Mouse (Mus musculus) limb, embryonic 13.5 days (tissue): ENCODE measurements around the gene Ddb1. TPM values are rescaled to one million over a fixed set of nuclear protein-coding genes. Genes with fewer than 3 reads are reported as not detected.

Experiments
- ATAC-seq: fragments of 200-750 bp; cut with Nextera tagmentation; 2 replicates; pipeline ENCODE4 v1.8.0; 2017; ENCODE audit warnings: low read depth, moderate number of reproducible peaks, moderate TSS enrichment; ENCODE audit not compliant: low FRiP score
- H3K27ac ChIP-seq: fragments of 300-500 bp; sonication (generic); 2 replicates; pipeline ENCODE4 v1.5.1; 2015; ENCODE audit warnings: inconsistent platforms, mild to moderate bottlenecking, moderate library complexity
- H3K27me3 ChIP-seq: fragments of 300-500 bp; sonication (generic); 2 replicates; pipeline ENCODE4 v1.6.1; 2015; ENCODE audit warnings: mild to moderate bottlenecking, inconsistent platforms
- H3K36me3 ChIP-seq: fragments of 300-500 bp; sonication (generic); 2 replicates; pipeline ENCODE4 v1.6.1; 2015; ENCODE audit warnings: inconsistent platforms, mild to moderate bottlenecking, moderate library complexity
- H3K4me1 ChIP-seq: fragments of 300-500 bp; sonication (generic); 2 replicates; pipeline ENCODE4 v1.6.1; 2015; ENCODE audit warnings: inconsistent platforms
- H3K4me2 ChIP-seq: fragments of 300-500 bp; sonication (generic); replicated peaks from 2 replicates; pipeline ENCODE4 v1.6.1; 2015; ENCODE audit warnings: inconsistent platforms, mild to moderate bottlenecking, moderate library complexity
- H3K4me3 ChIP-seq: fragments of 300-500 bp; sonication (generic); 2 replicates; pipeline ENCODE4 v1.5.1; 2015; ENCODE audit warnings: moderate library complexity, mild to moderate bottlenecking, inconsistent platforms
- H3K9ac ChIP-seq: fragments of 300-500 bp; sonication (generic); 2 replicates; pipeline ENCODE4 v1.6.1; 2015; ENCODE audit warnings: mild to moderate bottlenecking, inconsistent platforms
- H3K9me3 ChIP-seq: fragments of 300-500 bp; sonication (generic); 2 replicates; pipeline ENCODE4 v1.6.1; 2016; ENCODE audit warnings: inconsistent platforms
- WGBS: fragments of 180-500 bp; shearing (Covaris S2); methylation state at CpG from one replicate; pipeline ENCODE4 v1.1.7; 2015; 5-methylcytosine and 5-hydroxymethylcytosine counted together
- polyA plus RNA-seq: library from polyadenylated mRNA; unstranded; fragments of >200 nt; fragmentation: Nextera tagmentation; extraction: Ambion mirVana; gene quantifications from 2 replicates; pipeline ENCODE4 v1.2.1, GENCODE M21; 2015

Gene Ddb1
- polyA plus RNA-seq, 1 experiment from 2014 or later, result 416 TPM

DNA sequence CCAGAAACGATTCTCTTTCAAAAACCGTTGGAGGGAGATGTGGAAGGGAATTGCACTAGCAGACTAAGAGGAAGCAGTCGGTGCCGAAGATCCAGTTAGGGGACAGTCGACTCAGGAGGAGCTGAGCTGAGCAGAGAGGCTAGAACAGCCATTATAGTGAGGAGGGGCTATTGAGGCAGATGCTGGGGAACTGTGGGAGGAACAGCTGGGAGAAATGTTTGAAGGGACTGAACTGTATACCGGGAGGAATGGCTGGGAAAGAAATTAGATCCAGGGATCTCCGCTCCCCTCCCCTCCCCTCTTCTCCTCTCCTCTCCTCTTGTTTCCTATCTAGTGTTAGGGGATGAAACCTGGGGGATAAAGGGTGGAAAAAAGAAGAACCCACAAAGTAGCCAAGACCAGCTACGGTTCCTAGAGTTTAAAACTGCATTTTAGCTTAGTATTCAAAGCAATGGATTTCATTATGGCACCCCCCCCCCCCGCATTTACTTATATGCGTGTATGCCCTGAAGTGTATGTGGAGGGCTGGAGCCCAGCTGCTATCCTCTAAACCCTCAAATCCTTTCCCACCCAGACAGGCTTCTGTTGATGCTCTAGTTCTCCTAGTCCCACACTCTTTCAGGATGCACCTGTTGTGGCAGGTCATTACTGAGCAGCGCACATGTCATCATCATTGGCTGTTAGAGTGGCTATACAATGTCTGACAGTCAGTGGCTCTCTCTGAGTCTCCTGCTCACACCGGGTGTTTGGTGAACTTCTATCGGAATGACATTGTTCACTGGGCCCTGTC lies 35.7 kb downstream of the Ddb1 start:
- Histone ChIP-seq H3K36me3 (no peaks in the 10 kb centered on the region), H3K27me3 (no peaks in the 10 kb centered on the region), H3K4me3 (peak overlapping the region; percentile 15; the same call in 1 of the 2 replicates), H3K9ac (0 out of 2 replicates have a peak overlapping the region, but pooled peaks have one; percentile 8), H3K4me1 (peaks cover 19% of the 10 kb centered on the region), H3K4me2 (peak overlapping the region; percentile 44), H3K27ac (peak overlapping the region; percentile 67), H3K9me3 (no peaks in the 10 kb centered on the region)
- peak; percentile 79 for ATAC-seq
- WGBS, result 39% methylated on average over 13 of the region's 13 CpGs

DNA sequence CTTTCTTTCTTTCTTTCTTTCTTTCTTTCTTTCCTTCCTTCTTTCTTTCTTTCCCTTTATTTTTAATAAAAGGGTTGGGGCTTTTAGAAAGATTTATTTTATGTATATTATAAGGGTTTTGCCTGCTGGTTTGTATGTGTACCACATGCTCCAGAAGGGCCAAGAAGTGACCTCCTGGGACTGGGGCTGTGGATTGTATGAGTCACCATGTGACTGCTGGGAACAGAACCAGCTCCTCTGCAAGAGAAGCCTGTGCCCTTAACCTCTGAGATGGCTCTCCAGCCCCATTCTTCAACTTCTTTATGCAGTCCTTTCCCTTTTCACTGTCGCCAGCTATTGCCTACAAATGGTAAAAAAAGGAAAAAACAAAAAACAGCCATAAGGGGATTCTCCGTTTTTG lies 40.5 kb downstream of the Ddb1 start:
- no peak overlapping the region for H3K27ac ChIP-seq
- no peak for ATAC-seq
- H3K4me3 ChIP-seq, result no peak overlapping the region
- peaks cover 6% of the 10 kb centered on the region; the same call in 1 of the 2 replicates for H3K4me1 ChIP-seq
- H3K4me2 ChIP-seq, result no peak overlapping the region
- H3K9me3 ChIP-seq, result no peaks in the 10 kb centered on the region
- H3K9ac ChIP-seq, result no peak overlapping the region
- no peaks in the 10 kb centered on the region for H3K36me3 ChIP-seq
- H3K27me3 ChIP-seq, result no peaks in the 10 kb centered on the region
- WGBS, result 85% methylated on average over 2 of the region's 2 CpGs

DNA sequence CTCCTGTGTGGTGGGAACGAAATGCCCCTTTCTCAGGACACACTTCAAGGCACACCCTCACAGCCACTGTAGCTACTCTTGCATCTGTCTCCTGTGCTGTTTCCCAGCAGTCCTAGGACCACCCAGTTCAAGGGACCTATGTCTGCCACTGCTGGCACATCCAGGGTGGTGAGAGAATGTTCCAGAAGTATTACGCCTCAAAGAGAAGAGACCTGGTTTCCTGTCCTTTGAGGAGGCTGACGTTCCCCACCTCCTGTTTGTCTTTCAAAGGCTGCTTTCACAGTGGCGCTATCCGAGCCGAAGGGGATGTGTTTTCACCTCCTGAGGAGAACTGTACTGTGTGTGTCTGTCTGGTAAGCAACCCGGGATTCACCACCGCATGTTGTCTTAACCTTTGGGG lies 43.0 kb downstream of the Ddb1 start:
- Histone ChIP-seq H3K9me3 (no peaks in the 10 kb centered on the region), H3K4me3 (no peak overlapping the region), H3K36me3 (no peaks in the 10 kb centered on the region), H3K27ac (no peak overlapping the region), H3K4me2 (no peak overlapping the region), H3K27me3 (no peaks in the 10 kb centered on the region), H3K9ac (no peak overlapping the region), H3K4me1 (no peaks in the 10 kb centered on the region)
- 82% methylated on average over 8 of the region's 8 CpGs for WGBS
- no peak for ATAC-seq

DNA sequence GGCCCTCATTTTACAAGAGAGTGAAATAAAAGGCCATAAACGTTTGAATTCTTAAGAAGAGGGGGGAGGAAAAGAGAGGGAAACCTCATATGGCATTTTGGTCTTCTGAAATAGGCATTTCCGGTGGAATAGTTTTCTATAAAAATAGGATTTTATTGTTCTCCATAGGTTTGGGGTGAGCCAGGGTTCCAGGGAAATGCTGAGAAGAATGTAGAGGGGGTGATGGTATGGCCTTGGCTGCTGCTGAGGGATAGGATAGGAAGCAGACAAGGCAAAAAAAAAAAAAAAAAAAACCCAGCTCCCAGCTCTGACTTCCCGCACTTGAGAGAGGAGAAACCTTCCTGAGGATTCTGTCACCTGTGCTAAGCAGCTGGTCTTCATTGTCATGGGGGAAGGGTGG lies 50.9 kb downstream of the Ddb1 start:
- Histone ChIP-seq H3K4me1 (peaks cover 18% of the 10 kb centered on the region), H3K4me2 (no peak overlapping the region), H3K36me3 (no peaks in the 10 kb centered on the region), H3K27ac (peak overlapping the region; percentile 67; the same call in 1 of the 2 replicates), H3K9me3 (no peaks in the 10 kb centered on the region), H3K4me3 (no peak overlapping the region), H3K27me3 (no peaks in the 10 kb centered on the region), H3K9ac (peak overlapping the region; percentile 35; the same call in 1 of the 2 replicates)
- peak; percentile 85 for ATAC-seq
- WGBS, result 14% methylated on average over 3 of the region's 3 CpGs

DNA sequence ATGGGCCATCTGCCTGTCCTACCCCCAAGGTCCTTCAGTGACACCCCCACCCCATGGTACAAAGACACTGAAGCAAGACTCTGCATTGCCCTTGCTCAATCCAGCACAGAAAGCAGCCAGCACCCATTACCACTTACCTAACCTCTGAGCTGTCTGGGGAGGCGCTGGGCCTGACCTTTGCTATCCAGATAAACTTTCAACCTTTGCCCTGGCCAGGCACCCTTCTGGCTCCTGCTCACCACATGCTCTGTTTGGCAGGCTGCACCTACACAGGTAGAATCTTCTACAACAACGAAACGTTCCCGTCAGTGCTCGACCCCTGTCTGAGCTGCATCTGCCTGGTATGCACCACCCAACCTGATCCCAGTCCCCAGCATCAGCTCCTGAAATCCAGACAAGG lies 52.6 kb downstream of the Ddb1 start:
- Histone ChIP-seq H3K27ac (no peak overlapping the region), H3K36me3 (no peaks in the 10 kb centered on the region), H3K4me2 (no peak overlapping the region), H3K27me3 (no peaks in the 10 kb centered on the region), H3K9ac (no peak overlapping the region; the same call in 1 of the 2 replicates), H3K4me1 (peaks cover 18% of the 10 kb centered on the region), H3K4me3 (no peak overlapping the region), H3K9me3 (no peaks in the 10 kb centered on the region)
- ATAC-seq, result no peak
- WGBS, result 71% methylated on average over 5 of the region's 5 CpGs

DNA sequence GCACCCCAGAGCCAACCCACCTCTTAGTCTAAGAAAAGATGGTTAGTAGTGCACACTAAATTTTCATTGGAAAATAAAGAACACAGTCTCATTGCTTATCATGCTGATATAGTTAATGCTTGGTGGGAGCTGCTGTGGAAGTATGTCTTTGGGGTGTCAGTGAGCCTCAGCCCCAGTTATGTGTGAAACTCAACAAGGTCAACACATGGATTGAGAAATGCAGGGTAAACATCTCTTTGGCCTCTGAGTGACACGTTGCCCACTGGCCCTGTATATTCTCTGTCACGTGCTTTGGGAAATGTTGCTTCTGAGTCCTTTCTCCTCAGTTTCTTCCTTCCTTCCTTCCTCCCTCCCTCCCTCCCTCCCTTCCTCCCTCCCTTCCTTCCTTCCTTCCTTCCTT lies 53.3 kb downstream of the Ddb1 start:
- Histone ChIP-seq H3K27ac (no peak overlapping the region), H3K4me1 (peaks cover 18% of the 10 kb centered on the region), H3K9ac (no peak overlapping the region), H3K4me3 (no peak overlapping the region), H3K9me3 (no peaks in the 10 kb centered on the region), H3K36me3 (no peaks in the 10 kb centered on the region), H3K4me2 (no peak overlapping the region), H3K27me3 (no peaks in the 10 kb centered on the region)
- WGBS, result 71% methylated on average over 2 of the region's 2 CpGs
- no peak for ATAC-seq

DNA sequence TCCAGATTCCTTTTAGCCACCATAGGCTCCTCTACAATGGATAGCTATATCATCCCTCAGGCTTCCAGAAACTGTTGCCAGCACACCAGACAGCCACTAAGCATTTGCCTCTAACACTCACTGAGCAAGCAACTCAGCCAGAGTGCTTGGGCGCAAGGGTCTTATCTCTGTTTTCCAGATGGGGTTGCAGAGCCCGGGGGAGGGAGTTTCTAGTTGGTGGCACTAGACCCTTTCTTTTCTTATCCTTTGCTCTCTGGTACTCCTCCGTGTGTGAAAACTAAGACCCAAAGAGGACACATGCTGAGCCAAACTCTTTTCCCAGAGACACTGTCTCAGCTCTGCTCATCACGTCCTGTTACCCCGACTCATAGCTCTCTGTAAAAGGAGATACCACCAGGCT lies 56.2 kb downstream of the Ddb1 start:
- Histone ChIP-seq H3K36me3 (no peaks in the 10 kb centered on the region), H3K9me3 (no peaks in the 10 kb centered on the region), H3K27me3 (no peaks in the 10 kb centered on the region), H3K4me3 (no peak overlapping the region), H3K4me2 (no peak overlapping the region), H3K9ac (no peak overlapping the region), H3K4me1 (peaks cover 4% of the 10 kb centered on the region), H3K27ac (no peak overlapping the region)
- 82% methylated on average over 5 of the region's 5 CpGs for WGBS
- no peak for ATAC-seq

DNA sequence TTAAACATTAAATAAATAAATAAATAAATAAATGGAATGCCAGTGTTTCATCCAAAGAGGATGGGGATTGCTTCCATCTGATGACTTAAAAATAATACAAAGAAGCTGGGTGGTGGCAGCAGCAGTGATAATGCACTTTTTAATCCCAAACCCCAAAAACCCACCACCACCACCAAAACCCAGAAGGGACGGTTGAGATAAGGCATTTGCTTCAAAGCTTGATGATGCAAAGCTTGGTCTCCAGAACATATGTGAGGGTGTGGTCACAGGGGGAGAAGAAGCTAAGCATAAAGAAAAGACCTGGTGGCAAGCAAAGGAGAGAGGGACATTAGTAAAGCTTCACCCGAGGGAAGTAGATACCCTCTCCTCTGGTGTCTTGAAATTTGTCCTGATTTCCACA lies 56.8 kb downstream of the Ddb1 start:
- ATAC-seq, result no peak
- Histone ChIP-seq H3K4me3 (no peak overlapping the region), H3K27me3 (no peaks in the 10 kb centered on the region), H3K27ac (no peak overlapping the region), H3K4me2 (no peak overlapping the region), H3K9ac (no peak overlapping the region), H3K36me3 (no peaks in the 10 kb centered on the region), H3K4me1 (no peaks in the 10 kb centered on the region), H3K9me3 (no peaks in the 10 kb centered on the region)
- 86% methylated on average over 2 of the region's 2 CpGs for WGBS

DNA sequence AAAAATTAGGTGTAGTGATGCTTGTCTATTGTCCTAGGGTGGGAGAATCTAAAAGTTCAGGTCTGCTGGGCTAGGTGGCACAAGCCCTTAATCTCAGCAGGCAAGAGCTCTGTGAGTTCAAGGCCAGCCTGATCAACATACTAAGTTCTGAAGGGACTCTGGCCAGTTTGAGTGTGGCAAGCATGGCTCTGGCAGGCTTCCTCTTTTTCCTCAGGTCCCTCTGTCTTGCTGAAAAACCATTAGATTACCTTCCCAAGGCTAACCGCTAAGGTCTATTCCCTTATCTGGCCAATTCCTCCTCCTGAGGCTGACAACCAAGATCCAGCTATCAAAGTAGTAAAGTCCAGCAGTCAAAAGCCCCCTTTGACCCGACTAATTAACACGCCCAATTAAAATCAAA lies 57.5 kb downstream of the Ddb1 start:
- Histone ChIP-seq H3K27me3 (no peaks in the 10 kb centered on the region), H3K27ac (no peak overlapping the region), H3K4me3 (no peak overlapping the region), H3K9ac (no peak overlapping the region), H3K4me1 (no peaks in the 10 kb centered on the region), H3K4me2 (no peak overlapping the region), H3K36me3 (no peaks in the 10 kb centered on the region), H3K9me3 (no peaks in the 10 kb centered on the region)
- no peak for ATAC-seq
- WGBS, result 68% methylated on average over 3 of the region's 3 CpGs

DNA sequence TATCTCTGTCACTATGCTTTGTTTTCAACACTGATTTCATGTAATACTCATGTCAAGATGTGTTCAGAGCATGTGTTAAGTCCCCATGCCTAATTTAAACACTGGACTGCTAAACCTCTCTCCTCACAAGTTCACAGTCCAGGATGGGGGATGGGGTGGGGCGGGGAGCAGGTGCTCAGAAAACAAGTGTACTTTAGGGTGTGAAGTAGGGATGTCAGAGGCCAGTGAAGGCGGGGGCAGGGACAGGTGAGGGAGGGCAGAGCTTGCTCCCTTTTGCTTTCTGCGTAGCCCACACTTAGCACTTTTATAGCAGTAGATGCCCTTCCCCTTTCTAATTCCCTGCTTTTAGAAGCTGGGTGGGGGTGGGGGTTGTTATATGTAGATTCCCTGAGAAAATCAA lies 60.0 kb downstream of the Ddb1 start:
- no peak overlapping the region for H3K27ac ChIP-seq
- H3K4me3 ChIP-seq, result no peak overlapping the region
- H3K27me3 ChIP-seq, result no peaks in the 10 kb centered on the region
- WGBS, result 69% methylated on average over 3 of the region's 3 CpGs
- H3K9me3 ChIP-seq, result no peaks in the 10 kb centered on the region
- no peak overlapping the region for H3K4me2 ChIP-seq
- 0 out of 2 replicates have a peak, but pooled peaks have one; percentile 8 for ATAC-seq
- no peaks in the 10 kb centered on the region for H3K4me1 ChIP-seq
- H3K36me3 ChIP-seq, result no peaks in the 10 kb centered on the region
- no peak overlapping the region for H3K9ac ChIP-seq

DNA sequence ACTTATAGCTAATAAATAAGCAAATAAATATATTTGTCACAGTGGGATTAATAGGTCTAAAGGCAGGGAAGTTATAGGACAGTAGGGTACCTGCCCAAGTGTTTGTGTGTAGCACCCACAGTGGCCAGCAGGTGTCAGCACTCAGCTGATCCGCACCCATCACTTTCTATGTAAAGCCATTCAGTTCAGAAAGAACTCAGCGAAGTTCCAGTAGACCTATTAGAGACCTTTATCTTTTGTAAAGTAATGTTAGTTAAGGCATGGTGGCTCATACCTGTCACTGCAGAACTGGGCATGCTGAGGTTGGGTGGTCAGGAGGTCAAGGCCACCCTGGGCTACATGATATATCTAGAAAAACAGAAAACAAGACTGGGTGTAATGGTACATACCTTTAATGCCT lies 60.4 kb downstream of the Ddb1 start:
- WGBS, result 16% methylated on average over 2 of the region's 2 CpGs
- peak; percentile 60 for ATAC-seq
- Histone ChIP-seq H3K27ac (no peak overlapping the region), H3K4me2 (no peak overlapping the region), H3K27me3 (no peaks in the 10 kb centered on the region), H3K4me3 (no peak overlapping the region), H3K36me3 (no peaks in the 10 kb centered on the region), H3K4me1 (no peaks in the 10 kb centered on the region), H3K9ac (no peak overlapping the region), H3K9me3 (no peaks in the 10 kb centered on the region)

DNA sequence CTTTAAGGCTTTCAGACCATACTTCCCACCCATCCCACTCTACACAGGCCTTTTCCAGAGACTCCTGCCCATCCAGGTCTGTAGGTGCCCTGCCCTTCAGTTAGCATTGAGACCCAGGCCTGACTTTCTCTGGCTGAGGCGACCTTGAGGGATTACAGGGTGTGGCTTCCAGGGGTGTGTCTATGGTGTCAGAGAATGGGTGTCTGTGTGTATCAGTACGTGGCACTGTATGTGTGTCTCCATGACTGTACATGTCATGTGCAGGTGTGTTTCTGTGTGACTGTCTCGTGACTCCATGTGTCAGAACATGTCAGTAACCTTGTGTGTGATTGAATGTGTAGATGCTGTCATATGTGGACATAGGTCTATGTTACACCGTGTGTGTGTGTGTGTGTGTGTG lies 66.2 kb downstream of the Ddb1 start:
- Histone ChIP-seq H3K4me2 (no peak overlapping the region), H3K36me3 (no peaks in the 10 kb centered on the region), H3K4me1 (no peaks in the 10 kb centered on the region), H3K4me3 (no peak overlapping the region), H3K27ac (no peak overlapping the region), H3K9me3 (no peaks in the 10 kb centered on the region), H3K9ac (no peak overlapping the region), H3K27me3 (no peaks in the 10 kb centered on the region)
- WGBS, result 81% methylated on average over 4 of the region's 4 CpGs
- ATAC-seq, result no peak

DNA sequence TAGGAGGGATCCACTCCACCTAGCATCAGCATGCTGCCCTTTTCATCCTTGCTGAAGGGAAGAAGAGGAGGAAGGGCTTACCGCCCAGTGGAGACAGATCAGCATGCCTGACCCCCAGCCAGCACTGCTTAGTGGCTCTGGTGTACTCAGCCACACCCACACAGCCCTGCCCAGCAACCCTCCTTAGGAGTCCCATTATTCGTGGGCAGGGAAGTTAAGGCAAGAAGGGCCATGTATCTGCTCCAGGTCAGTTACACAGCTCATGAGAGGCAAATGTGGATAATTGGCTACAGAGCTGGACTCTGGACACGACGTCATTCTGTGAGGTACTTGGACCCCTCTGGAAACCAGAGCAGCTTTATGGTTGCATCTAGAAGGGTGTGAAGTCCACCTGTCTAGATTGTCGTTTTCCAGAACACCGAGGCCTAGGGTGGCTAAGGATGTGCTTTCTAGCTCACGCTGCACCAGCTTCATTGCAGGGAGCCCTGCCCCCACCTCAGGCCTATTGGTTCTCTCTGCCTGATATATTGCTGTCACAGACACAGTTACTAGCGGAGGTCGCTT lies 66.8 kb downstream of the Ddb1 start:
- 43% methylated on average over 9 of the region's 9 CpGs for WGBS
- no peak overlapping the region for H3K9ac ChIP-seq

More for the DNA sequence above, 66.8 kb downstream of the Ddb1 start:
- H3K27me3 ChIP-seq, result no peaks in the 10 kb centered on the region
- ATAC-seq, result no peak
- H3K36me3 ChIP-seq, result no peaks in the 10 kb centered on the region
- H3K9me3 ChIP-seq, result no peaks in the 10 kb centered on the region
- H3K4me3 ChIP-seq, result no peak overlapping the region
- H3K27ac ChIP-seq, result no peak overlapping the region
- no peaks in the 10 kb centered on the region for H3K4me1 ChIP-seq
- H3K4me2 ChIP-seq, result no peak overlapping the region
